Mouse (Mus musculus): ENCODE results near the gene Lrrk1.

DNA sequence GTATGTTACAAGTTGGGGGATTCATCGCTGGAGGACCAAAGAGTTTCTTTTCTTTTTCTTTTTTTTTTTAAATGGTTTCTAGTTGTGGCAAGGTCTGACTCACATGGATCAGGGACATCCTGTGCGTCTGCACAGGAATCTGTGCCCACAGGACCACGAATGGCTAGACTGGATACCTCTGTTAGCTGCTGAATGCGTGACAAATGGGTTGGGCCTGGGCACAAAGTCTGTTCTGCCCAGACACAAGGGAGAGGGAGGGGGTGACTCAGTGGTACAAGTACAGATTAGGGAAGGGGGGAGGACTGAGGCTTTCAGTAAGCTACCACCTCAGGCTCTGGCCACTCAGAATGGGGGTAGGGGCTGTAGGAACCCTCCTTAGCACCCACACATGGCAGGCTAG lies 12.4 kb downstream of the Lrrk1 start:
- TF ChIP-seq CTCF (IDR thresholded peaks at IDR 0.05; ENCODE audit: low read depth, low read length) = no peak
- TF ChIP-seq GATA1 (IDR thresholded peaks at IDR 0.05; ENCODE audit: borderline replicate concordance, low read length) = no peak

Data from G1E (cell line).